Mouse (Mus musculus) hindbrain, postnatal 0 days (tissue): Measurements from ENCODE around the gene Pus1. TPM values are rescaled to one million over a fixed set of nuclear protein-coding genes. Genes with fewer than 3 reads are reported as not detected.
"Not testable (repeated sequence)": the region's sequence is repeated elsewhere in the genome, so short reads cannot be mapped to it uniquely, and the experiment has no call there.

Experiments used
- ATAC-seq: fragments of 200-750 bp; cut with Nextera tagmentation; 2 replicates; pipeline ENCODE4 v1.8.0; 2017; ENCODE audit warnings: mild to moderate bottlenecking, moderate TSS enrichment, moderate library complexity
- DNase-seq: peaks from one replicate; pipeline ENCODE4 v3.0.0-alpha.2; 2015; ENCODE audit warnings: low spot score
- H3K27ac ChIP-seq: fragments of 300-500 bp; sonication (generic); 2 replicates; pipeline ENCODE4 v1.5.1; 2014; ENCODE audit warnings: mild to moderate bottlenecking
- H3K27me3 ChIP-seq: fragments of 300-500 bp; sonication (generic); 2 replicates; pipeline ENCODE4 v1.6.1; 2014; ENCODE audit warnings: low read length, mixed read lengths; ENCODE audit not compliant: insufficient read depth
- H3K36me3 ChIP-seq: fragments of 300-500 bp; sonication (generic); 2 replicates; pipeline ENCODE4 v1.6.1; 2014; ENCODE audit warnings: low read length, mixed read lengths; ENCODE audit not compliant: insufficient read depth
- H3K4me1 ChIP-seq: fragments of 300-500 bp; sonication (generic); 2 replicates; pipeline ENCODE4 v1.6.1; 2014; ENCODE audit warnings: antibody characterized with exemption, low read length, mixed read lengths; ENCODE audit not compliant: insufficient read depth
- H3K4me2 ChIP-seq: fragments of 300-500 bp; sonication (generic); 2 replicates; pipeline ENCODE4 v1.6.1; 2014; ENCODE audit warnings: low read depth, mild to moderate bottlenecking, low read length, moderate library complexity, mixed read lengths
- H3K4me3 ChIP-seq: fragments of 300-500 bp; sonication (generic); 2 replicates; pipeline ENCODE4 v1.5.1; 2014; ENCODE audit warnings: low read length
- H3K9ac ChIP-seq: fragments of 300-500 bp; sonication (generic); replicated peaks from 2 replicates; pipeline ENCODE4 v1.6.1; 2014; ENCODE audit warnings: mild to moderate bottlenecking, low read length, moderate library complexity, mixed read lengths
- H3K9me3 ChIP-seq: fragments of 300-500 bp; sonication (generic); 2 replicates; pipeline ENCODE4 v1.6.1; 2016; ENCODE audit warnings: low read length, mixed read lengths
- CTCF ChIP-seq: IDR thresholded peaks from 2 replicates; pipeline ENCODE4 v1.5.1; 2016; ENCODE audit warnings: antibody characterized with exemption, control low read depth, low read depth
- WGBS: fragments of 180-500 bp; shearing (Covaris S2); extraction: QIAGEN DNeasy Blood & Tissue Kit; methylation state at CpG from one replicate; pipeline ENCODE4 v1.1.7; 2014; 5-methylcytosine and 5-hydroxymethylcytosine counted together
- polyA plus RNA-seq: library from polyadenylated mRNA; unstranded; fragments of >200 nt; fragmentation: Nextera tagmentation; extraction: Ambion mirVana; gene quantifications from 2 replicates; pipeline ENCODE4 v1.2.1, GENCODE M21; 2015
- total RNA-seq: library from RNA; depleted of rRNA; stranded (reverse); fragments of >200 nt; gene quantifications from 2 replicates; pipeline ENCODE4 v1.2.3, GENCODE M21; 2014

The Pus1 gene
- total and polyA plus RNA-seq, 2 experiments from 2014 or later: 14.1 to 20.2 TPM

- no peak for DNase-seq
- no peaks in the 10 kb centered on the region for H3K9me3 ChIP-seq
- H3K9ac ChIP-seq: no peak overlapping the region
- no peak overlapping the region for H3K27ac ChIP-seq
- peaks cover 7% of the 10 kb centered on the region for H3K36me3 ChIP-seq
- no peak overlapping the region for H3K4me3 ChIP-seq
- WGBS: 84% methylated on average over 7 of the region's 7 CpGs
- no peak for ATAC-seq
- no peak overlapping the region for H3K4me2 ChIP-seq
- no peak for TF ChIP-seq CTCF
- H3K4me1 ChIP-seq: no peaks in the 10 kb centered on the region
- no peaks in the 10 kb centered on the region for H3K27me3 ChIP-seq
Measured at GRCm38 (mm10) chr5:110781529-110782238, 1.2 kb upstream of the Pus1 start.

- Histone ChIP-seq H3K9me3 (no peaks in the 10 kb centered on the region), H3K4me2 (peak overlapping the region; percentile 84), H3K27me3 (no peaks in the 10 kb centered on the region), H3K27ac (peak overlapping the region; percentile 34; the same call in 1 of the 2 replicates), H3K4me3 (peak overlapping the region; percentile 74), H3K9ac (peak overlapping the region; percentile 76), H3K4me1 (no peaks in the 10 kb centered on the region), H3K36me3 (no peaks in the 10 kb centered on the region; the same call in 1 of the 2 replicates)
- WGBS: 54% methylated on average over 10 of the region's 10 CpGs
- ATAC-seq (peak; percentile 75), DNase-seq (no peak)
- TF ChIP-seq CTCF: no peak
Measured at GRCm38 (mm10) chr5:110780761-110781528, 486 bp upstream of the Pus1 start.

GRCm38 (mm10) chr5:110779276-110779997 lies 1.0 kb downstream of the Pus1 start:
- Histone ChIP-seq H3K36me3 (0 out of 2 replicates have a peak, but pooled peaks cover 10% of the 10 kb centered on the region), H3K27ac (no peak overlapping the region), H3K4me1 (no peaks in the 10 kb centered on the region), H3K27me3 (no peaks in the 10 kb centered on the region), H3K4me2 (peak overlapping the region; percentile 84), H3K4me3 (peak overlapping the region; percentile 74), H3K9me3 (no peaks in the 10 kb centered on the region), H3K9ac (peak overlapping the region; percentile 76)
- DNase-seq (no peak), ATAC-seq (no peak)
- TF ChIP-seq CTCF: no peak
- 19% methylated on average over 15 of the region's 15 CpGs for WGBS

- H3K27me3 ChIP-seq: no peaks in the 10 kb centered on the region
- no peak overlapping the region for H3K4me3 ChIP-seq
- 78% methylated on average over 12 of the region's 12 CpGs for WGBS
- no peak overlapping the region for H3K27ac ChIP-seq
- no peak for ATAC-seq
- H3K4me2 ChIP-seq: no peak overlapping the region
- no peaks in the 10 kb centered on the region for H3K4me1 ChIP-seq
- peaks cover 10% of the 10 kb centered on the region; the same call in 1 of the 2 replicates for H3K36me3 ChIP-seq
- no peak for TF ChIP-seq CTCF
- H3K9ac ChIP-seq: no peak overlapping the region
- H3K9me3 ChIP-seq: no peaks in the 10 kb centered on the region
- DNase-seq: no peak
Measured at GRCm38 (mm10) chr5:110778263-110778662, 2.2 kb downstream of the Pus1 start.

- WGBS: 84% methylated on average over 2 of the region's 2 CpGs
- H3K4me1 ChIP-seq: no peaks in the 10 kb centered on the region
- DNase-seq (no peak), ATAC-seq (no peak)
- H3K4me2 ChIP-seq: no peak overlapping the region
- no peak for TF ChIP-seq CTCF
- no peak overlapping the region for H3K27ac ChIP-seq
- H3K9ac ChIP-seq: no peak overlapping the region
- H3K36me3 ChIP-seq: peaks cover 10% of the 10 kb centered on the region; the same call in 1 of the 2 replicates
- no peak overlapping the region for H3K4me3 ChIP-seq
- no peaks in the 10 kb centered on the region for H3K27me3 ChIP-seq
- no peaks in the 10 kb centered on the region for H3K9me3 ChIP-seq
Measured at GRCm38 (mm10) chr5:110776141-110776540, 4.3 kb downstream of the Pus1 start.

GRCm38 (mm10) chr5:110774511-110774910 lies 5.9 kb downstream of the Pus1 start:
- WGBS: 97% methylated on average over 11 of the region's 11 CpGs
- Histone ChIP-seq H3K4me1 (no peaks in the 10 kb centered on the region), H3K4me3 (no peak overlapping the region), H3K27me3 (no peaks in the 10 kb centered on the region), H3K36me3 (peaks cover 10% of the 10 kb centered on the region; the same call in 1 of the 2 replicates), H3K9ac (no peak overlapping the region), H3K27ac (no peak overlapping the region), H3K9me3 (no peaks in the 10 kb centered on the region), H3K4me2 (no peak overlapping the region)
- no peak for DNase-seq
- TF ChIP-seq CTCF: no peak
- ATAC-seq: no peak

- H3K36me3 ChIP-seq: peaks cover 10% of the 10 kb centered on the region; the same call in 1 of the 2 replicates
- not testable (repeated sequence) for ATAC-seq, H3K4me1 ChIP-seq, H3K4me2 ChIP-seq, H3K27ac ChIP-seq, H3K9me3 ChIP-seq, H3K4me3 ChIP-seq, DNase-seq, H3K27me3 ChIP-seq, H3K9ac ChIP-seq
- 96% methylated on average over 10 of the region's 10 CpGs for WGBS
Measured at GRCm38 (mm10) chr5:110772945-110773344, 7.5 kb downstream of the Pus1 start.
